Mouse (Mus musculus) hindbrain, embryonic 11.5 days (tissue): ENCODE data around the gene Olfr718-ps1. TPM values are rescaled to one million over a fixed set of nuclear protein-coding genes. Genes with fewer than 3 reads are reported as not detected.
A peak's percentile ranks its signal among the peaks of the same experiment; 100 is the strongest.
"Not testable (repeated sequence)": the region's sequence is repeated elsewhere in the genome, so short reads cannot be mapped to it uniquely, and the experiment has no call there.

Experiments
- ATAC-seq: fragments of 200-750 bp; cut with Nextera tagmentation; 2 replicates; pipeline ENCODE4 v1.8.0; 2017; ENCODE audit warnings: mild to moderate bottlenecking, moderate TSS enrichment, moderate library complexity; ENCODE audit not compliant: low FRiP score
- DNase-seq: peaks from one replicate; pipeline ENCODE4 v3.0.0-alpha.2; 2015; ENCODE audit warnings: low spot score
- H3K27ac ChIP-seq: fragments of 300-500 bp; sonication (generic); 2 replicates; pipeline ENCODE4 v1.5.1; 2014; ENCODE audit warnings: mild to moderate bottlenecking, low read depth, low read length
- H3K27me3 ChIP-seq: fragments of 300-500 bp; sonication (generic); 2 replicates; pipeline ENCODE4 v1.6.1; 2014; ENCODE audit warnings: mild to moderate bottlenecking, low read length, moderate library complexity, mixed read lengths; ENCODE audit not compliant: control insufficient read depth, insufficient read depth
- H3K36me3 ChIP-seq: fragments of 300-500 bp; sonication (generic); 2 replicates; pipeline ENCODE4 v1.6.1; 2014; ENCODE audit warnings: mild to moderate bottlenecking, low read length, moderate library complexity, mixed read lengths; ENCODE audit not compliant: control insufficient read depth, insufficient read depth
- H3K4me1 ChIP-seq: fragments of 300-500 bp; sonication (generic); replicated peaks from 2 replicates; pipeline ENCODE4 v1.6.1; 2014; ENCODE audit warnings: low read length, mixed read lengths; ENCODE audit not compliant: control insufficient read depth, insufficient read depth
- H3K4me2 ChIP-seq: fragments of 300-500 bp; sonication (generic); replicated peaks from 2 replicates; pipeline ENCODE4 v1.6.1; 2014; ENCODE audit warnings: mild to moderate bottlenecking, low read depth, low read length
- H3K4me3 ChIP-seq: fragments of 300-500 bp; sonication (generic); 2 replicates; pipeline ENCODE4 v1.5.1; 2014; ENCODE audit warnings: low read depth, low read length
- H3K9ac ChIP-seq: fragments of 300-500 bp; sonication (generic); 2 replicates; pipeline ENCODE4 v1.6.1; 2014; ENCODE audit warnings: low read depth, low read length
- H3K9me3 ChIP-seq: fragments of 300-500 bp; sonication (generic); 2 replicates; pipeline ENCODE4 v1.6.1; 2016; ENCODE audit warnings: low read length; ENCODE audit not compliant: control insufficient read depth
- whole genome bisulfite sequencing: fragments of 180-500 bp; shearing (Covaris S2); extraction: QIAGEN DNeasy Blood & Tissue Kit; methylation state at CpG from one replicate; pipeline ENCODE4 v1.1.7; 2014; 5-methylcytosine and 5-hydroxymethylcytosine counted together
- polyA plus RNA-seq: library from polyadenylated mRNA; unstranded; fragments of >200 nt; fragmentation: Nextera tagmentation; extraction: Ambion mirVana; gene quantifications from 2 replicates; pipeline ENCODE4 v1.2.1, GENCODE M21; 2014

Gene Olfr718-ps1
- not detected in 2 replicates for polyA plus RNA-seq

GRCm38 (mm10) chr5:143147481-143147880 lies at the start of gene Olfr718-ps1:
Gene Olfr718-ps1, minus strand, starts transcription at chr5:143147581.
- no peaks in the 10 kb centered on the region for H3K4me1 ChIP-seq
- no peaks in the 10 kb centered on the region for H3K27me3 ChIP-seq
- ATAC-seq (no peak), DNase-seq (no peak)
- 60% methylated on average over 3 of the region's 3 CpGs for WGBS
- H3K27ac ChIP-seq = no peak within 1 kb of the TSS
- no peak within 1 kb of the TSS for H3K9ac ChIP-seq
- no peak within 1 kb of the TSS for H3K4me2 ChIP-seq
- no peak within 1 kb of the TSS for H3K4me3 ChIP-seq
- no peaks in the 10 kb centered on the region for H3K36me3 ChIP-seq
- no peaks in the 10 kb centered on the region; the same call in 1 of the 2 replicates for H3K9me3 ChIP-seq

- H3K27me3 ChIP-seq = no peaks in the 10 kb centered on the region
- 85% methylated on average over 4 of the region's 4 CpGs for WGBS
- no peaks in the 10 kb centered on the region for H3K9me3 ChIP-seq
- H3K4me2 ChIP-seq = no peak overlapping the region
- no peak overlapping the region for H3K9ac ChIP-seq
- H3K27ac ChIP-seq = no peak overlapping the region
- no peaks in the 10 kb centered on the region for H3K36me3 ChIP-seq
- H3K4me3 ChIP-seq = no peak overlapping the region
- ATAC-seq (no peak), DNase-seq (no peak)
- no peaks in the 10 kb centered on the region for H3K4me1 ChIP-seq
Observed at GRCm38 (mm10) chr5:143196506-143196905, 49.1 kb upstream of the Olfr718-ps1 start.

- Histone ChIP-seq H3K27ac (no peak overlapping the region), H3K4me2 (no peak overlapping the region), H3K9ac (no peak overlapping the region), H3K4me3 (no peak overlapping the region), H3K27me3 (no peaks in the 10 kb centered on the region), H3K4me1 (no peaks in the 10 kb centered on the region), H3K36me3 (no peaks in the 10 kb centered on the region), H3K9me3 (no peaks in the 10 kb centered on the region)
- 83% methylated on average over 2 of the region's 2 CpGs for WGBS
- DNase-seq = no peak
- no peak for ATAC-seq
Observed at GRCm38 (mm10) chr5:143195166-143195565, 47.8 kb upstream of the Olfr718-ps1 start.

- not testable (repeated sequence) for H3K36me3 ChIP-seq, H3K9ac ChIP-seq, H3K4me3 ChIP-seq, H3K4me1 ChIP-seq, H3K27ac ChIP-seq, DNase-seq, ATAC-seq, H3K9me3 ChIP-seq, H3K27me3 ChIP-seq, H3K4me2 ChIP-seq
- WGBS = 76% methylated on average over 8 of the region's 8 CpGs
Observed at GRCm38 (mm10) chr5:143194747-143195146, 47.4 kb upstream of the Olfr718-ps1 start.

- no peaks in the 10 kb centered on the region for H3K4me1 ChIP-seq
- ATAC-seq (no peak), DNase-seq (no peak)
- 92% methylated on average over 8 of the region's 8 CpGs for WGBS
- H3K27me3 ChIP-seq = no peaks in the 10 kb centered on the region
- H3K9ac ChIP-seq = no peak overlapping the region
- no peaks in the 10 kb centered on the region for H3K36me3 ChIP-seq
- H3K27ac ChIP-seq = no peak overlapping the region
- H3K9me3 ChIP-seq = no peaks in the 10 kb centered on the region
- no peak overlapping the region for H3K4me3 ChIP-seq
- H3K4me2 ChIP-seq = no peak overlapping the region
Observed at GRCm38 (mm10) chr5:143192806-143193205, 45.4 kb upstream of the Olfr718-ps1 start.

GRCm38 (mm10) chr5:143188014-143188413 lies 40.6 kb upstream of the Olfr718-ps1 start:
- WGBS = no CpG with 5 or more reads among the region's 1 CpGs

GRCm38 (mm10) chr5:143180255-143181076 lies 33.1 kb upstream of the Olfr718-ps1 start, which contains the start of the genes Rbak and Spdye4b:
Gene Rbak, minus strand, starts transcription at chr5:143180775.
Gene Spdye4b, plus strand, starts transcription at chr5:143181017.
- Histone ChIP-seq H3K36me3 (peaks cover 6% of the 10 kb centered on the region; the same call in 1 of the 2 replicates), H3K9ac (peak within 1 kb of the TSS; percentile 73), H3K27me3 (no peaks in the 10 kb centered on the region), H3K4me2 (peak within 1 kb of the TSS; percentile 65), H3K4me3 (peak within 1 kb of the TSS; percentile 54), H3K27ac (peak within 1 kb of the TSS; percentile 58), H3K4me1 (no peaks in the 10 kb centered on the region), H3K9me3 (no peaks in the 10 kb centered on the region)
- 0% methylated on average over 53 of the region's 58 CpGs for WGBS
- DNase-seq (peak; percentile 95), ATAC-seq (peak; percentile 96)

More at GRCm38 (mm10) chr5:143188014-143188413, 40.6 kb upstream of the Olfr718-ps1 start:
- H3K4me2 ChIP-seq, H3K4me1 ChIP-seq, H3K9ac ChIP-seq, H3K36me3 ChIP-seq, H3K4me3 ChIP-seq, ATAC-seq, H3K27ac ChIP-seq, H3K27me3 ChIP-seq, DNase-seq, H3K9me3 ChIP-seq: not testable (repeated sequence)

- no peaks in the 10 kb centered on the region for H3K4me1 ChIP-seq
- DNase-seq (peak; percentile 31), ATAC-seq (no peak)
- no peak overlapping the region for H3K4me2 ChIP-seq
- H3K27ac ChIP-seq = no peak overlapping the region
- 39% methylated on average over 6 of the region's 6 CpGs for WGBS
- H3K27me3 ChIP-seq = no peaks in the 10 kb centered on the region
- no peak overlapping the region for H3K9ac ChIP-seq
- H3K36me3 ChIP-seq = peaks cover 15% of the 10 kb centered on the region
- H3K4me3 ChIP-seq = no peak overlapping the region
- no peaks in the 10 kb centered on the region for H3K9me3 ChIP-seq
Observed at GRCm38 (mm10) chr5:143179179-143179578, 31.8 kb upstream of the Olfr718-ps1 start.
